In the genomic region with DNA sequence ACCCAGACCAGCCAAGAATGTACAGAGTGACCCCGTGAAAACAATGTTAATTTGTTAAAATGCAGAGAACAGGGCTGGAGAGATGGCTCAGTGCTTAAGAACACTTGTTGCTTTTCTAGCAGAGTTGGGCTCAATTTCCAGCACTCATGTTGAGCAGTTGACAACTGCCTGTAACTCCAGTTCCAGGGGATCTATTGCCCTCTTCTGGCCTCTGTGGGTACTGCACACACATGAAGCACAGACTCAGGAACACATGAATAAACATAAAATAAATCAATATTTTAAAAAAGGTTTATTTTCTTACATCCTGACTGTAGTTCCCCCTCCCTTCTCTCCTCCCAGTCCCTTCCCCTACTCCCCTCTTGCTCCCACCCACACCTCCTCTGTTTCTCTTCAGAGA, we compare ENCODE assay signal across 22 mouse cellular contexts. TPM values are rescaled to one million over a fixed set of nuclear protein-coding genes. Genes with fewer than 3 reads are reported as not detected.
DNase-seq lines count a peak whose midpoint lies in the region; ATAC-seq and TF ChIP-seq lines count a peak whose summit lies in the region.
"Had no signal": no experiment of that assay in that cellular context is flagged by ENCODE, and none has a peak within 500 bp of the region (broad histone marks: within the 10 kb centered on the region; RNA-seq: fewer than 3 reads in every experiment).

No protein-coding gene starts in this region.

- H3K4me3 ChIP-seq in layer of hippocampus, adult 2 months = no peak overlapping the region
- no peak overlapping the region for H3K4me3 ChIP-seq in E14TG2a.4 (replicated peaks; ENCODE audit: low read length)
- H3K4me3 ChIP-seq in forebrain, embryonic 15.5 days = no peak overlapping the region
- H3K4me3 ChIP-seq: erythroblast, embryonic 14.5 days; forebrain, embryonic 13.5 days; hindbrain, embryonic 12.5 days; kidney, embryonic 15.5 days; limb, embryonic 13.5 days had no signal

- peaks cover 19% of the 10 kb centered on the region for H3K4me1 ChIP-seq in E14TG2a.4 (replicated peaks; ENCODE audit: low read depth, low read length)
- H3K4me1 ChIP-seq in forebrain, embryonic 15.5 days = no peaks in the 10 kb centered on the region
- H3K4me1 ChIP-seq: forebrain, embryonic 13.5 days; hindbrain, embryonic 12.5 days; limb, embryonic 13.5 days had no signal

- no peak overlapping the region for H3K27ac ChIP-seq in layer of hippocampus, adult 2 months
- no peak overlapping the region for H3K27ac ChIP-seq in forebrain, embryonic 15.5 days (replicated peaks)
- H3K27ac ChIP-seq: forebrain, embryonic 13.5 days; hindbrain, embryonic 12.5 days; kidney, embryonic 15.5 days; limb, embryonic 13.5 days had no signal

- ATAC-seq in CD4-positive, CD25-positive, alpha-beta regulatory T cell, adult 4 months = no peak
- no peak for ATAC-seq in forebrain, embryonic 15.5 days (replicated peaks)
- ATAC-seq in erythroblast, adult 5-6 weeks (replicated peaks; ENCODE audit: low FRiP score, poor library complexity, severe bottlenecking) = no peak
- ATAC-seq: forebrain, embryonic 13.5 days; intestine, embryonic 16.5 days had no signal

- H3K9ac ChIP-seq in forebrain, embryonic 15.5 days (replicated peaks) = no peak overlapping the region
- H3K9ac ChIP-seq: forebrain, embryonic 13.5 days; hindbrain, embryonic 12.5 days; kidney, embryonic 15.5 days; limb, embryonic 13.5 days had no signal

- H3K36me3 ChIP-seq in E14TG2a.4 (ENCODE audit: insufficient read depth, low read length) = no peaks in the 10 kb centered on the region
- H3K36me3 ChIP-seq in forebrain, embryonic 15.5 days = no peaks in the 10 kb centered on the region
- H3K36me3 ChIP-seq: hindbrain, embryonic 12.5 days; kidney, embryonic 15.5 days; limb, embryonic 13.5 days had no signal

- no peaks in the 10 kb centered on the region for H3K27me3 ChIP-seq in E14TG2a.4 (ENCODE audit: insufficient read depth, low read length)
- no peaks in the 10 kb centered on the region for H3K27me3 ChIP-seq in forebrain, embryonic 15.5 days
- H3K27me3 ChIP-seq: forebrain, embryonic 13.5 days; hindbrain, embryonic 12.5 days; kidney, embryonic 15.5 days; limb, embryonic 13.5 days had no signal

- peak; percentile 27 for TF ChIP-seq CTCF in layer of hippocampus, adult 2 months (conservative IDR thresholded peaks at IDR 0.05)
- peak; percentile 62 for TF ChIP-seq CTCF in E14TG2a.4 (conservative IDR thresholded peaks at IDR 0.05; ENCODE audit: low read length)

- DNase-seq in CD4-positive, CD25-positive, alpha-beta regulatory T cell, adult 2 months (ENCODE audit: low read depth, low spot score) = peak; percentile 14
- DNase-seq in layer of hippocampus, adult 2 months (ENCODE audit: low spot score in 2 of 2) = no peak
- DNase-seq in layer of hippocampus, postnatal 14 days (ENCODE audit: low spot score in 2 of 2) = no peak
- DNase-seq in c-Kit-negative CD71-positive TER-119-positive erythroid progenitor cells, embryonic 14.5 days (ENCODE audit: low read depth, low spot score) = peak; percentile 11
- DNase-seq: adrenal gland, postnatal 25 days; cerebellum, adult 8-10 months; heart, postnatal 10 days; layer of hippocampus, postnatal 36 days; lung, adult 18-20 months; retina, postnatal 1 day; thymus, postnatal 25 days had no signal

- H3K4me2 ChIP-seq in forebrain, embryonic 15.5 days (replicated peaks) = no peak overlapping the region
- H3K4me2 ChIP-seq: forebrain, embryonic 13.5 days; heart, embryonic 11.5 days; hindbrain, embryonic 12.5 days; kidney, embryonic 15.5 days; limb, embryonic 13.5 days had no signal

- WGBS in forebrain, embryonic 15.5 days = 89% methylated on average over 1 of the region's 1 CpGs

- no peaks in the 10 kb centered on the region for H3K9me3 ChIP-seq in E14TG2a.4 (ENCODE audit: low read length)
- no peaks in the 10 kb centered on the region for H3K9me3 ChIP-seq in forebrain, embryonic 15.5 days
- H3K9me3 ChIP-seq: forebrain, embryonic 13.5 days; kidney, embryonic 15.5 days; limb, embryonic 13.5 days had no signal

RNA-seq across cellular contexts. Expression of a gene that starts 18.3 kb away (rescaled TPM):
- polyA plus RNA-seq in CD4-positive, CD25-positive, alpha-beta regulatory T cell, adult 4 months (2017; shearing (Covaris generic)) = 10 to 100 TPM; 22.2 to 23.3 TPM
- 10 to 100 TPM; 22.4 to 25.3 TPM for total RNA-seq in layer of hippocampus, adult 2 months (2021)
- 10 to 100 TPM; 18.0 to 21.4 TPM for total RNA-seq in layer of hippocampus, postnatal 14 days (2021)
- 23.3 and 26.7 TPM in 2 replicates for polyA plus RNA-seq in forebrain, embryonic 15.5 days (2015; fragmentation: Nextera tagmentation; extraction: Ambion mirVana)
- 15.0 and 32.4 TPM in 2 replicates for total RNA-seq in erythroblast, adult 5-6 weeks (2015; ENCODE audit: low replicate concordance)
- total RNA-seq in erythroblast, adult 5-6 weeks (2017; ENCODE audit: low replicate concordance) = 21.7 and 23.4 TPM in 2 replicates

RNA-seq across cellular contexts. Expression of a gene that starts 52.8 kb away (rescaled TPM):
- 100 to 1,000 TPM; 110 to 133 TPM for polyA plus RNA-seq in CD4-positive, CD25-positive, alpha-beta regulatory T cell, adult 4 months (2017; shearing (Covaris generic))
- total RNA-seq in layer of hippocampus, adult 2 months (2021) = 10 to 100 TPM; 83.9 to 92.8 TPM
- 100 to 1,000 TPM in 1 of 2 experiments, 10 to 100 TPM in 1; 86.6 to 103 TPM for total RNA-seq in layer of hippocampus, postnatal 14 days (2021)
- polyA plus RNA-seq in forebrain, embryonic 15.5 days (2015; fragmentation: Nextera tagmentation; extraction: Ambion mirVana) = 147 and 152 TPM in 2 replicates
- 8.1 and 36.4 TPM in 2 replicates for total RNA-seq in erythroblast, adult 5-6 weeks (2015; ENCODE audit: low replicate concordance)
- total RNA-seq in erythroblast, adult 5-6 weeks (2017; ENCODE audit: low replicate concordance) = 11.7 and 21.2 TPM in 2 replicates

Comparison
In these comparisons a context has a peak if more than half of its experiments do, and no peak if none do; other contexts are left out.
1. DNase-seq: peak in CD4-positive, CD25-positive, alpha-beta regulatory T cell, adult 2 months (single experiment) and c-Kit-negative CD71-positive TER-119-positive erythroid progenitor cells, embryonic 14.5 days (single experiment); none in layer of hippocampus, adult 2 months (0 of 2) and layer of hippocampus, postnatal 14 days (0 of 2).